Mouse (Mus musculus): Measurements from ENCODE around the gene Unc79. TPM values are rescaled to one million over a fixed set of nuclear protein-coding genes. Genes with fewer than 3 reads are reported as not detected.

Gene Unc79
- polyA plus RNA-seq, 1 experiment, result 0.27 TPM

- no peaks in the 10 kb centered on the region for H3K36me3 ChIP-seq (ENCODE audit: control insufficient read depth, insufficient read depth, low read length, poor library complexity, severe bottlenecking)
- TF ChIP-seq EP300 (IDR thresholded peaks at IDR 0.05; ENCODE audit: insufficient read depth, low read depth, low read length) (no peak), POLR2A (IDR thresholded peaks at IDR 0.05; ENCODE audit: insufficient read depth, low read length) (no peak), CTCF (IDR thresholded peaks at IDR 0.05; ENCODE audit: low read depth, low read length) (no peak)
These were observed 94.1 kb downstream of the Unc79 start for GRCm38 (mm10) chr12:103042711-103043110.

GRCm38 (mm10) chr12:103044422-103044821 is 95.8 kb downstream of the Unc79 start:
- Histone ChIP-seq H3K4me3 (ENCODE audit: low read depth, low read length) (no peak overlapping the region), H3K9me3 (replicated peaks; ENCODE audit: control insufficient read depth, insufficient read depth, low read length, poor library complexity, severe bottlenecking) (no peaks in the 10 kb centered on the region), H3K27me3 (ENCODE audit: control insufficient read depth, insufficient read depth, low read length, poor library complexity, severe bottlenecking) (no peaks in the 10 kb centered on the region), H3K27ac (ENCODE audit: insufficient read depth, low read length) (no peak overlapping the region), H3K9ac (ENCODE audit: low read depth, poor library complexity, severe bottlenecking) (no peak overlapping the region), H3K36me3 (ENCODE audit: control insufficient read depth, insufficient read depth, low read length, poor library complexity, severe bottlenecking) (no peaks in the 10 kb centered on the region), H3K4me1 (ENCODE audit: control insufficient read depth, insufficient read depth, low read length) (no peaks in the 10 kb centered on the region)
- TF ChIP-seq CTCF (IDR thresholded peaks at IDR 0.05; ENCODE audit: low read depth, low read length), result no peak
- TF ChIP-seq POLR2A (IDR thresholded peaks at IDR 0.05; ENCODE audit: insufficient read depth, low read length), result no peak
- no peak for TF ChIP-seq EP300 (IDR thresholded peaks at IDR 0.05; ENCODE audit: insufficient read depth, low read depth, low read length)

More at GRCm38 (mm10) chr12:103042711-103043110, 94.1 kb downstream of the Unc79 start:
- H3K9me3 ChIP-seq (replicated peaks; ENCODE audit: control insufficient read depth, insufficient read depth, low read length, poor library complexity, severe bottlenecking), result no peaks in the 10 kb centered on the region
- H3K9ac ChIP-seq (ENCODE audit: low read depth, poor library complexity, severe bottlenecking), result no peak overlapping the region
- no peaks in the 10 kb centered on the region for H3K27me3 ChIP-seq (ENCODE audit: control insufficient read depth, insufficient read depth, low read length, poor library complexity, severe bottlenecking)
- no peak overlapping the region for H3K27ac ChIP-seq (ENCODE audit: insufficient read depth, low read length)
- no peaks in the 10 kb centered on the region for H3K4me1 ChIP-seq (ENCODE audit: control insufficient read depth, insufficient read depth, low read length)
- H3K4me3 ChIP-seq (ENCODE audit: low read depth, low read length), result no peak overlapping the region

GRCm38 (mm10) chr12:103049865-103050264 is 101.2 kb downstream of the Unc79 start:
- no peak for TF ChIP-seq POLR2A (IDR thresholded peaks at IDR 0.05; ENCODE audit: insufficient read depth, low read length)
- no peak for TF ChIP-seq CTCF (IDR thresholded peaks at IDR 0.05; ENCODE audit: low read depth, low read length)
- TF ChIP-seq EP300 (IDR thresholded peaks at IDR 0.05; ENCODE audit: insufficient read depth, low read depth, low read length), result no peak
- H3K9me3 ChIP-seq (replicated peaks; ENCODE audit: control insufficient read depth, insufficient read depth, low read length, poor library complexity, severe bottlenecking), result no peaks in the 10 kb centered on the region
- H3K9ac ChIP-seq (ENCODE audit: low read depth, poor library complexity, severe bottlenecking), result no peak overlapping the region
- H3K4me1 ChIP-seq (ENCODE audit: control insufficient read depth, insufficient read depth, low read length), result no peaks in the 10 kb centered on the region
- H3K27me3 ChIP-seq (ENCODE audit: control insufficient read depth, insufficient read depth, low read length, poor library complexity, severe bottlenecking), result no peaks in the 10 kb centered on the region
- H3K27ac ChIP-seq (ENCODE audit: insufficient read depth, low read length), result no peak overlapping the region
- H3K4me3 ChIP-seq (ENCODE audit: low read depth, low read length), result no peak overlapping the region
- no peaks in the 10 kb centered on the region for H3K36me3 ChIP-seq (ENCODE audit: control insufficient read depth, insufficient read depth, low read length, poor library complexity, severe bottlenecking)

DNA sequence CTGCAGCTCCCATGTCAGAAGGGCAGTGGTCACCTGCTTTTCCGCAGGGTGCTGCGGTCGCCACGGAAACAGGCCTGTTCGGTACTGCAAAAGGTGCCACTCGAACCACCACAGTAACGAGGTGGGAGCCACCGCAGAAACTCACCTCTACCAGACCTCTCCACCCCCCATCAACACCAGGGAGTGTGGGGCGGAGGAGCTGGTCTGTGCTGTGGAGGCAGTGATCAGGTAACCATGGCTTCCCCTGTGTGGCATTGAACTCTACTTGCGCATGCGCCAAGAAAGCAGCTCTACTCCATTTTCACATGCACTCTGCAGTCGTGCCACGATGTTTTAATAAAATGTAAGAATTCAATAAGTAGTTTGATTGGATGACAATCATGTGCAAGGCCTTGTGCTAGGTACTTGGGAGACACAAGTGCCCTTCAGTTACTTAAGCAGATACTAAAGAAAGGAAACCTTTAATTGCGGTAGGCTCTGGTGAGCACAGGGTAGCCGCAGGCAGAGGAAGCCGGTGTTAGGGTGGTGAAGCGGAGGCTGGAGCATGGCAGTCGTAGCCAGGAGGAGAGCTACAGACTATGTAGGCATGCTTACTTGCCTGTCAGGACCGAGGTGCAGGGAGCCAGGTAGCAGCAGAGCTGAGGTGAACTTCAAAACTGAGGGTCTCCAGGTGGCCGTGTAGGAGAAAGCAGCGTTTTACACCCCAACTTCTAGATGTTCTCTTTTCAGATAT is 110.8 kb downstream of the Unc79 start:
- no peak for TF ChIP-seq CTCF (IDR thresholded peaks at IDR 0.05; ENCODE audit: low read depth, low read length)
- no peak for TF ChIP-seq POLR2A (IDR thresholded peaks at IDR 0.05; ENCODE audit: insufficient read depth, low read length)
- no peak for TF ChIP-seq EP300 (IDR thresholded peaks at IDR 0.05; ENCODE audit: insufficient read depth, low read depth, low read length)
- Histone ChIP-seq H3K9me3 (replicated peaks; ENCODE audit: control insufficient read depth, insufficient read depth, low read length, poor library complexity, severe bottlenecking) (no peaks in the 10 kb centered on the region), H3K9ac (ENCODE audit: low read depth, poor library complexity, severe bottlenecking) (no peak overlapping the region), H3K4me1 (ENCODE audit: control insufficient read depth, insufficient read depth, low read length) (no peaks in the 10 kb centered on the region), H3K27ac (ENCODE audit: insufficient read depth, low read length) (no peak overlapping the region), H3K27me3 (ENCODE audit: control insufficient read depth, insufficient read depth, low read length, poor library complexity, severe bottlenecking) (no peaks in the 10 kb centered on the region), H3K36me3 (ENCODE audit: control insufficient read depth, insufficient read depth, low read length, poor library complexity, severe bottlenecking) (no peaks in the 10 kb centered on the region), H3K4me3 (ENCODE audit: low read depth, low read length) (no peak overlapping the region)

DNA sequence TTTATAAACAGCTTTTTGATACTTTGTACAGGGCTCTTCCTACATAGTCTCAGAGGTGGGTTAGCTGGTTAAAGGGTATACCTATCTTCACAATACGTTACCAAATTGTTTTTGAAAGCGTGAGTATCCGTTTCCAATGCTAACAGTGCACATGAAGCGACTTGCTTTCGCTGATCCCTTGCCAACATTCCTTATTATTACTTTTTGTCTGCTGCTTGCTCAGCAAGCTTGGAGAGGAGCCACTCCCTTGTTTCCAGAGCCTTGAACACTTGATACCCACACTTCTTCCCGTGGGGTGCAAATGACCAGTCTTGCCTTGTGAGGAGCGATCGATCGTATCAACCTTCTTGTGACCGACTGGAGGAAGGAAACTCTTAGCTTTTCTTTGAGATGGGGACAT is 112.1 kb downstream of the Unc79 start:
- H3K9me3 ChIP-seq (replicated peaks; ENCODE audit: control insufficient read depth, insufficient read depth, low read length, poor library complexity, severe bottlenecking), result no peaks in the 10 kb centered on the region
- H3K27me3 ChIP-seq (ENCODE audit: control insufficient read depth, insufficient read depth, low read length, poor library complexity, severe bottlenecking), result no peaks in the 10 kb centered on the region
- no peak overlapping the region for H3K9ac ChIP-seq (ENCODE audit: low read depth, poor library complexity, severe bottlenecking)
- H3K36me3 ChIP-seq (ENCODE audit: control insufficient read depth, insufficient read depth, low read length, poor library complexity, severe bottlenecking), result no peaks in the 10 kb centered on the region
- no peak overlapping the region for H3K4me3 ChIP-seq (ENCODE audit: low read depth, low read length)
- TF ChIP-seq EP300 (IDR thresholded peaks at IDR 0.05; ENCODE audit: insufficient read depth, low read depth, low read length) (no peak), POLR2A (IDR thresholded peaks at IDR 0.05; ENCODE audit: insufficient read depth, low read length) (no peak), CTCF (IDR thresholded peaks at IDR 0.05; ENCODE audit: low read depth, low read length) (no peak)
- H3K27ac ChIP-seq (ENCODE audit: insufficient read depth, low read length), result no peak overlapping the region
- H3K4me1 ChIP-seq (ENCODE audit: control insufficient read depth, insufficient read depth, low read length), result no peaks in the 10 kb centered on the region

GRCm38 (mm10) chr12:103062133-103062532 is 113.5 kb downstream of the Unc79 start:
- Histone ChIP-seq H3K4me1 (ENCODE audit: control insufficient read depth, insufficient read depth, low read length) (no peaks in the 10 kb centered on the region), H3K9me3 (replicated peaks; ENCODE audit: control insufficient read depth, insufficient read depth, low read length, poor library complexity, severe bottlenecking) (no peaks in the 10 kb centered on the region), H3K27ac (ENCODE audit: insufficient read depth, low read length) (no peak overlapping the region), H3K27me3 (ENCODE audit: control insufficient read depth, insufficient read depth, low read length, poor library complexity, severe bottlenecking) (no peaks in the 10 kb centered on the region), H3K36me3 (ENCODE audit: control insufficient read depth, insufficient read depth, low read length, poor library complexity, severe bottlenecking) (no peaks in the 10 kb centered on the region), H3K4me3 (ENCODE audit: low read depth, low read length) (no peak overlapping the region), H3K9ac (ENCODE audit: low read depth, poor library complexity, severe bottlenecking) (no peak overlapping the region)
- TF ChIP-seq POLR2A (IDR thresholded peaks at IDR 0.05; ENCODE audit: insufficient read depth, low read length), result no peak
- TF ChIP-seq EP300 (IDR thresholded peaks at IDR 0.05; ENCODE audit: insufficient read depth, low read depth, low read length), result no peak
- no peak for TF ChIP-seq CTCF (IDR thresholded peaks at IDR 0.05; ENCODE audit: low read depth, low read length)

Data from ES-Bruce4 (cell line).